Mouse (Mus musculus) kidney, adult 2 months (tissue): ENCODE measurements around the gene Cflar. TPM values are rescaled to one million over a fixed set of nuclear protein-coding genes. Genes with fewer than 3 reads are reported as not detected.
A peak's percentile ranks its signal among the peaks of the same experiment; 100 is the strongest.
"Not testable (repeated sequence)": the region's sequence is repeated elsewhere in the genome, so short reads cannot be mapped to it uniquely, and the experiment has no call there.

Experiments
- DNase-seq: peaks from one replicate; pipeline ENCODE4 v3.0.0; 2021
- H3K27ac ChIP-seq: fragments of 200-500 bp; 2 replicates; pipeline ENCODE4 v1.5.1; 2012; ENCODE audit warnings: low read depth, low read length, control low read depth, inconsistent platforms; ENCODE audit not compliant: insufficient read depth
- H3K27me3 ChIP-seq: fragments of 200-500 bp; replicated peaks from 2 replicates; pipeline ENCODE4 v1.6.1; 2012; ENCODE audit warnings: mild to moderate bottlenecking, moderate library complexity, low read length, inconsistent platforms; ENCODE audit not compliant: control insufficient read depth, insufficient read depth
- H3K36me3 ChIP-seq: fragments of 200-500 bp; 2 replicates; pipeline ENCODE4 v1.6.1; 2012; ENCODE audit warnings: mild to moderate bottlenecking, moderate library complexity, low read length, inconsistent platforms; ENCODE audit not compliant: control insufficient read depth, insufficient read depth
- H3K4me1 ChIP-seq: fragments of 200-500 bp; 2 replicates; pipeline ENCODE4 v1.6.1; 2011; ENCODE audit warnings: low read length; ENCODE audit not compliant: control insufficient read depth, insufficient read depth
- H3K4me3 ChIP-seq: fragments of 200-500 bp; 2 replicates; pipeline ENCODE4 v1.5.1; 2011; ENCODE audit warnings: mild to moderate bottlenecking, low read depth, low read length, control low read depth; ENCODE audit not compliant: insufficient read depth
- CTCF ChIP-seq: fragments of 200-500 bp; conservative IDR thresholded peaks from 2 replicates; pipeline ENCODE4 v1.5.1; 2011; ENCODE audit warnings: low read depth, mild to moderate bottlenecking, control low read depth, low read length, moderate library complexity, mixed read lengths; ENCODE audit not compliant: insufficient read depth, insufficient read length
- POLR2A ChIP-seq: fragments of 200-500 bp; IDR thresholded peaks from one replicate; pipeline ENCODE4 v1.6.1; 2011; ENCODE audit warnings: low read depth, low read length, control low read depth
- WGBS: fragments of 180-500 bp; shearing (Covaris S2); methylation state at CpG from one replicate; pipeline ENCODE4 v1.1.7; 2018; 5-methylcytosine and 5-hydroxymethylcytosine counted together
- polyA plus RNA-seq: library from polyadenylated mRNA; depleted of rRNA; stranded (reverse); fragments of >200 nt; gene quantifications from 2 replicates; pipeline ENCODE4 v1.2.3, GENCODE M21; 2012

The Cflar gene
- polyA plus RNA-seq, 1 experiment = 65.8 TPM

- DNase-seq = no peak
- TF ChIP-seq CTCF (no peak), POLR2A (no peak)
- H3K36me3 ChIP-seq = no peaks in the 10 kb centered on the region
- peaks cover 10% of the 10 kb centered on the region; the same call in 1 of the 2 replicates for H3K4me1 ChIP-seq
- peak overlapping the region; percentile 86 for H3K4me3 ChIP-seq
- WGBS = 45% methylated on average over 2 of the region's 2 CpGs
- no peaks in the 10 kb centered on the region for H3K27me3 ChIP-seq
- peak overlapping the region; percentile 94 for H3K27ac ChIP-seq
Measured at GRCm38 (mm10) chr1:58794705-58795104, 83.4 kb downstream of the Cflar start.

GRCm38 (mm10) chr1:58795291-58796058 lies 84.2 kb downstream of the Cflar start, which contains the start of gene Casp8:
Casp8 (plus strand) TSS chr1:58795374.
- Histone ChIP-seq H3K27ac (peak within 1 kb of the TSS; percentile 94), H3K27me3 (no peaks in the 10 kb centered on the region), H3K36me3 (no peaks in the 10 kb centered on the region), H3K4me1 (peaks cover 10% of the 10 kb centered on the region; the same call in 1 of the 2 replicates), H3K4me3 (peak within 1 kb of the TSS; percentile 86)
- DNase-seq = peak; percentile 89
- under 1% methylated on average over 42 of the region's 42 CpGs for WGBS
- peak; percentile 22 for TF ChIP-seq POLR2A
- 0 out of 2 replicates have a peak, but pooled peaks have one; percentile 18 for TF ChIP-seq CTCF

GRCm38 (mm10) chr1:58796059-58796363 lies 84.7 kb downstream of the Cflar start:
- WGBS = 0% methylated on average over 3 of the region's 3 CpGs
- DNase-seq = no peak
- TF ChIP-seq POLR2A (no peak), CTCF (no peak)
- Histone ChIP-seq H3K27me3 (no peaks in the 10 kb centered on the region), H3K27ac (peak overlapping the region; percentile 94), H3K36me3 (no peaks in the 10 kb centered on the region), H3K4me1 (peaks cover 10% of the 10 kb centered on the region; the same call in 1 of the 2 replicates), H3K4me3 (peak overlapping the region; percentile 86)

- Histone ChIP-seq H3K27me3 (no peaks in the 10 kb centered on the region), H3K27ac (0 out of 2 replicates have a peak overlapping the region, but pooled peaks have one; percentile 46), H3K4me3 (no peak overlapping the region), H3K36me3 (no peaks in the 10 kb centered on the region), H3K4me1 (peaks cover 10% of the 10 kb centered on the region; the same call in 1 of the 2 replicates)
- DNase-seq = no peak
- 49% methylated on average over 4 of the region's 4 CpGs for WGBS
- TF ChIP-seq CTCF = no peak
- TF ChIP-seq POLR2A = no peak
Measured at GRCm38 (mm10) chr1:58796853-58797252, 85.5 kb downstream of the Cflar start.

GRCm38 (mm10) chr1:58797370-58797769 lies 86.1 kb downstream of the Cflar start:
- peak; percentile 30 for DNase-seq

GRCm38 (mm10) chr1:58798911-58799310 lies 87.6 kb downstream of the Cflar start:
- Histone ChIP-seq H3K27me3 (no peaks in the 10 kb centered on the region), H3K4me3 (no peak overlapping the region), H3K27ac (no peak overlapping the region), H3K36me3 (no peaks in the 10 kb centered on the region), H3K4me1 (peaks cover 10% of the 10 kb centered on the region; the same call in 1 of the 2 replicates)
- 95% methylated on average over 4 of the region's 4 CpGs for WGBS
- DNase-seq = no peak
- no peak for TF ChIP-seq POLR2A
- TF ChIP-seq CTCF = no peak

More at GRCm38 (mm10) chr1:58797370-58797769, 86.1 kb downstream of the Cflar start:
- no peak overlapping the region for H3K4me3 ChIP-seq
- no peaks in the 10 kb centered on the region for H3K36me3 ChIP-seq
- no peak for TF ChIP-seq CTCF
- no peak for TF ChIP-seq POLR2A
- no peaks in the 10 kb centered on the region for H3K27me3 ChIP-seq
- 37% methylated on average over 2 of the region's 2 CpGs for WGBS
- H3K4me1 ChIP-seq = peaks cover 10% of the 10 kb centered on the region; the same call in 1 of the 2 replicates
- no peak overlapping the region for H3K27ac ChIP-seq

- H3K27me3 ChIP-seq, H3K4me1 ChIP-seq, H3K36me3 ChIP-seq, H3K27ac ChIP-seq, H3K4me3 ChIP-seq: not testable (repeated sequence)
- 59% methylated on average over 7 of the region's 7 CpGs for WGBS
- peak; percentile 51 for DNase-seq
Measured at GRCm38 (mm10) chr1:58800644-58801043, 89.3 kb downstream of the Cflar start.
